Mouse (Mus musculus): ENCODE data around the gene Syt2. TPM values are rescaled to one million over a fixed set of nuclear protein-coding genes. Genes with fewer than 3 reads are reported as not detected.

Gene Syt2
- polyA plus RNA-seq, 1 experiment: 0.01 TPM

DNA sequence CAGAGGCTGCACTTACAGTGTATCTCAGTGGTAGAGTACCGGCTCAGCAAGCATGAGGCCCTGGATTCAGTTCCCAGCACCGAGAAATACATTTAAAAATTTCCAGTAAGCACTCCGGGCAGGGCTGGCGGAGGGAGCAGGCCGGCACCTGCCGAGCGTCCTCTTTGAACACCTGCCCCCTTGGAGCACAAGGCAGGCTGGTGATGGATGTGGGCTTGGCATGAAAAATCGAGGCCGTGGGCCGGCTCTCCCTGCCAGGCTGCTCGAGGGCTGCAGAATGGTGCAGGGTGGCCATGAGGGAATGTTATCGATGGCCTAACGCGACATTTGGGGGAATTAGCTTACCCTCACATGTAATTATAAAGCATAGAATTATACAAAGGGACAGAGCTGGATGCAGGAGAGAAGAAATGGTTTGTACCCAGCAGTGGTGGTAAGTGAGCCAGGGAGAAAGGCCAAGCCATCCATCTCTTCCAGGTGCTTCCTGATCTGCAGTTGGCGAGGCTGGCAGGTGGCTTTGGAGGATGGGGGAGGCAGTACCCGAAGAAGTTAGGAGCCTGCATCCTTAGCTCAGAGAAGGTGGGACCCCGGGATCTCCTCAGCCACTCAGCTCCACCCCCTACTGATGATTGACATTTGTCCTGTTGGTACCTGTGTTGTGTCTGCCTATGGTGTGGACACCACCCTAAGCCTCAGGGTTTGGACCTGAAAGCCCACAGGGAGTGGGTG lies 51.2 kb downstream of the Syt2 start:
- Histone ChIP-seq H3K4me3 (replicated peaks) (no peak overlapping the region), H3K27me3 (ENCODE audit: control insufficient read depth) (no peaks in the 10 kb centered on the region), H3K9me3 (ENCODE audit: control insufficient read depth, low read length) (no peaks in the 10 kb centered on the region), H3K36me3 (ENCODE audit: control insufficient read depth) (no peaks in the 10 kb centered on the region), H3K4me1 (ENCODE audit: control insufficient read depth) (no peaks in the 10 kb centered on the region)
- TF ChIP-seq GATA1 (IDR thresholded peaks at IDR 0.05; ENCODE audit: low read length) (no peak), TAL1 (IDR thresholded peaks at IDR 0.05; ENCODE audit: low read length) (no peak)

DNA sequence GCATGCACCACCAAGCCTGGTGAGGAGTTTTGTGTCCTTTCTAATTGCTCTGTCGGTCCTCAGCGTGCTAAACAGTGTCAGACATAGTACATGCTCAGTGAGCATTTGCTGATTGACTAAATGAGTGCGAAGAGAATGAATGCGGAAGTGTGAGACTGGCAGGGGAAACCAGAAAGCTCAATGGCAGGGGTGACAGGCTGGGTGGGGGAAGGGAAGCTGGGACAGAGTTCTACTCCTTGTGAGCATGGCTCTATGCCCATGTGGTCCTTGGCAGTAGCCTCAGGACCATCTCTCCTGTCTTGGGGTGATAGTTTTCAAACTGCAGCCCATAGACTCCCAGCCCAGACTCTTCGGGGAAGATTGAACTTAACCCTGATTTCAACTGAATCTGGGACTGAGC lies 52.0 kb downstream of the Syt2 start:
- no peaks in the 10 kb centered on the region for H3K4me1 ChIP-seq (ENCODE audit: control insufficient read depth)

DNA sequence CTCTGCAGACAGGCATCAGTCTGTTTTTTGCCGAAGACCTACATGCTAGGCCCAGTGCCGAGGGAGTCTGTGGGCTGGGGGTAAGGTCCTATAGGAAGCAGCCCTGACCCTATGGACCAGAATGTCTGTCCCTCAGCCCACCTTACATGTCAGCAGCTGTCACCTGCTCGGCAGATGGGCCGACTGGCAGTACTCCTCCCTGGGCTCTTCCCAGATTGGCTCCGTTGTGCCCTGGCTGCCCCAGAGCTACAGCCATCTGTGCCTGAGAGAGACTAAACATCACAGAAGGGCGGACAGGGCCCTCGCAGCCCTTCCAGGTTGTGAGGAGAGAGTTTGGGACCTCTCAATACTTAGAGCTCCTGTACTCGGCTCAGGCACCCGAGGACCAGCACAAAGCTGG lies 52.9 kb downstream of the Syt2 start:
- H3K36me3 ChIP-seq (ENCODE audit: control insufficient read depth): no peaks in the 10 kb centered on the region
- H3K4me3 ChIP-seq (replicated peaks): no peak overlapping the region
- TF ChIP-seq TAL1 (IDR thresholded peaks at IDR 0.05; ENCODE audit: low read length) (no peak), GATA1 (IDR thresholded peaks at IDR 0.05; ENCODE audit: low read length) (no peak)
- H3K27me3 ChIP-seq (ENCODE audit: control insufficient read depth): no peaks in the 10 kb centered on the region
- no peaks in the 10 kb centered on the region for H3K9me3 ChIP-seq (ENCODE audit: control insufficient read depth, low read length)
- no peaks in the 10 kb centered on the region for H3K4me1 ChIP-seq (ENCODE audit: control insufficient read depth)

More for the DNA sequence above, 52.0 kb downstream of the Syt2 start:
- no peaks in the 10 kb centered on the region for H3K27me3 ChIP-seq (ENCODE audit: control insufficient read depth)
- H3K4me3 ChIP-seq (replicated peaks): no peak overlapping the region
- no peaks in the 10 kb centered on the region for H3K36me3 ChIP-seq (ENCODE audit: control insufficient read depth)
- no peaks in the 10 kb centered on the region for H3K9me3 ChIP-seq (ENCODE audit: control insufficient read depth, low read length)
- TF ChIP-seq TAL1 (IDR thresholded peaks at IDR 0.05; ENCODE audit: low read length): no peak
- no peak for TF ChIP-seq GATA1 (IDR thresholded peaks at IDR 0.05; ENCODE audit: low read length)

DNA sequence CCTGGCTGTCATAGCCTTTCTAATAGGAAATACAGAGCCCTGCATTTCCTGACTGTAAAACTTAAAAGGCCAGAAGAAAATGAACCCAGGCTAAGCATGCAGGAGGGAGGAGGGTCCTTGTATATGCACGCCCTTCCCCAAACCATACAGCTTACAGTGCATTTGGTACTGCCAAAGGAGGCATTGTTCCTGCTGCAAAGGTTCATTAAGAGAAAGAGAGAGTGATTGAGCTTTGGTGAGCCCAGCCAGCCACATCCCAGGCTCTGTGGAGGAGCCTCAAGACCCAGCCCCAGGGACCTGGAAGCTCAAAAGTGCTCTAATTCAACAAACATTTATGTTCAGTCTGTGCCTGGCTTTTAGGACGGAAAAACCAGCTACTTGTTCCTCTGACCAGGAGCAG lies 53.7 kb downstream of the Syt2 start:
- no peaks in the 10 kb centered on the region for H3K36me3 ChIP-seq (ENCODE audit: control insufficient read depth)
- H3K4me3 ChIP-seq (replicated peaks): no peak overlapping the region
- peaks cover 5% of the 10 kb centered on the region for H3K4me1 ChIP-seq (ENCODE audit: control insufficient read depth)
- no peaks in the 10 kb centered on the region for H3K9me3 ChIP-seq (ENCODE audit: control insufficient read depth, low read length)
- H3K27me3 ChIP-seq (ENCODE audit: control insufficient read depth): 0 out of 2 replicates have a peak, but pooled peaks cover 4% of the 10 kb centered on the region
- TF ChIP-seq TAL1 (IDR thresholded peaks at IDR 0.05; ENCODE audit: low read length) (no peak), GATA1 (IDR thresholded peaks at IDR 0.05; ENCODE audit: low read length) (no peak)

DNA sequence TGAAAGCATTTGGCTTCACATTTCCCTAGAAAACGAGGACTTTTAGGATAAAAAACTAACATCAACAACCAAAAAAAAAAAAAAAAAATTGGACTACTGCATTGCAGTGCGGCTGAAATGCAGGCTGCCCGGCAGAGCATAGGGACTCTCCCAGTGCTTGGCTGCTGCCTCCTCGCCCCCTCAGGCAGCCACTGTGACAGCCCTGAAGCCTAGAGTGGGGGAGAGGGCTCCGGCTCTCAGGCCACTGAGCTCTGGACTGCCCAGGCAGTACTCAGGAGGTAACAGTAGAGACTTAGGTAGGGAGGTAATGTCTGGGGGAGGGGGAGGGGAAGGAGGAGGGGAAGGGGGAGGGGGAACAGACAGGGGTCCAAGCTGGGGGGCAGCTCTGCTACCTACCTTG lies 54.2 kb downstream of the Syt2 start:
- Histone ChIP-seq H3K4me1 (ENCODE audit: control insufficient read depth) (peaks cover 5% of the 10 kb centered on the region), H3K27me3 (ENCODE audit: control insufficient read depth) (0 out of 2 replicates have a peak, but pooled peaks cover 4% of the 10 kb centered on the region), H3K36me3 (ENCODE audit: control insufficient read depth) (no peaks in the 10 kb centered on the region), H3K9me3 (ENCODE audit: control insufficient read depth, low read length) (no peaks in the 10 kb centered on the region), H3K4me3 (replicated peaks) (no peak overlapping the region)
- TF ChIP-seq TAL1 (IDR thresholded peaks at IDR 0.05; ENCODE audit: low read length) (no peak), GATA1 (IDR thresholded peaks at IDR 0.05; ENCODE audit: low read length) (no peak)

DNA sequence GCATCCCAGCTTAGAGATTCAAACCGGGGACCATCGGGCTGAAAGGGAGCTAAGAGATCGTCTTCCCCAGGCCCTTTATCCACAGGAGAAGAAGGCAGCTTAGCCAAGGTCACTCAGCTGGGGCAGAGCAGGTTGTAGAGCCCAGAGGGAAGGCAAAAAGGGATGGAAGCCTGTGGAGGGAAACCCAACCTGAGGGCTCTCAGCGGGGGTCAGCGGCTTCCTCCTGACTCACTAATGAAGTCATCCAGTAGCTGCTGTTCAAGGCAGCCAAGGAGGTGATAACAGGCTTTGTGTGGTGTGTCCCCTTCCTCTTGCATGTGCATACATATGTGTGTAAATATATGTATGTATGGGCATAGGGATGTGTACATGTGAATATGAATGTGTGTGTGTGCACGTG lies 54.7 kb downstream of the Syt2 start:
- H3K9me3 ChIP-seq (ENCODE audit: control insufficient read depth, low read length): no peaks in the 10 kb centered on the region
- H3K36me3 ChIP-seq (ENCODE audit: control insufficient read depth): no peaks in the 10 kb centered on the region
- H3K4me1 ChIP-seq (ENCODE audit: control insufficient read depth): peaks cover 5% of the 10 kb centered on the region
- H3K27me3 ChIP-seq (ENCODE audit: control insufficient read depth): peaks cover 5% of the 10 kb centered on the region; the same call in 1 of the 2 replicates
- H3K4me3 ChIP-seq (replicated peaks): no peak overlapping the region
- TF ChIP-seq GATA1 (IDR thresholded peaks at IDR 0.05; ENCODE audit: low read length) (no peak), TAL1 (IDR thresholded peaks at IDR 0.05; ENCODE audit: low read length) (no peak)

DNA sequence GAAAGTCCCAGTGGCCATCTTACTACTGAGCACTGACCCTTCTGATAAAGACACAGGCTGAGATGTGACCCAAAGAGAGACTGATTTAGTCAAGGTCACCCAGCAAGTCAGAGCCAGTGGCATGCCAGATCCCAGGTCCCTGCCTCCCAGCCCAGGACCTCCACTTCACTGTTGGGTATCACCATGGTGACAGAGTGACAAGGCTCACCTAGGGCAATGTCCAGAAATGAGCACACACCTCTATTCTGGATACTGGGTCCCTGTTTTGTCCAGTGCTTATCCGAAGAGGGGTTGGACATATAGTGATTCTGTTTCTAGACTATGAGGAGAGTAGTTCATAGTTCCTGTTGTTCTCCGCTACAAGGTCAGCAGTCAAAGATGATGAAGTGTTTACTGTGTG lies 56.8 kb downstream of the Syt2 start:
- TF ChIP-seq TAL1 (IDR thresholded peaks at IDR 0.05; ENCODE audit: low read length): no peak
- no peak for TF ChIP-seq GATA1 (IDR thresholded peaks at IDR 0.05; ENCODE audit: low read length)
- Histone ChIP-seq H3K4me1 (ENCODE audit: control insufficient read depth) (peaks cover 5% of the 10 kb centered on the region), H3K27me3 (ENCODE audit: control insufficient read depth) (peaks cover 25% of the 10 kb centered on the region), H3K4me3 (replicated peaks) (no peak overlapping the region), H3K36me3 (ENCODE audit: control insufficient read depth) (no peaks in the 10 kb centered on the region), H3K9me3 (ENCODE audit: control insufficient read depth, low read length) (no peaks in the 10 kb centered on the region)

DNA sequence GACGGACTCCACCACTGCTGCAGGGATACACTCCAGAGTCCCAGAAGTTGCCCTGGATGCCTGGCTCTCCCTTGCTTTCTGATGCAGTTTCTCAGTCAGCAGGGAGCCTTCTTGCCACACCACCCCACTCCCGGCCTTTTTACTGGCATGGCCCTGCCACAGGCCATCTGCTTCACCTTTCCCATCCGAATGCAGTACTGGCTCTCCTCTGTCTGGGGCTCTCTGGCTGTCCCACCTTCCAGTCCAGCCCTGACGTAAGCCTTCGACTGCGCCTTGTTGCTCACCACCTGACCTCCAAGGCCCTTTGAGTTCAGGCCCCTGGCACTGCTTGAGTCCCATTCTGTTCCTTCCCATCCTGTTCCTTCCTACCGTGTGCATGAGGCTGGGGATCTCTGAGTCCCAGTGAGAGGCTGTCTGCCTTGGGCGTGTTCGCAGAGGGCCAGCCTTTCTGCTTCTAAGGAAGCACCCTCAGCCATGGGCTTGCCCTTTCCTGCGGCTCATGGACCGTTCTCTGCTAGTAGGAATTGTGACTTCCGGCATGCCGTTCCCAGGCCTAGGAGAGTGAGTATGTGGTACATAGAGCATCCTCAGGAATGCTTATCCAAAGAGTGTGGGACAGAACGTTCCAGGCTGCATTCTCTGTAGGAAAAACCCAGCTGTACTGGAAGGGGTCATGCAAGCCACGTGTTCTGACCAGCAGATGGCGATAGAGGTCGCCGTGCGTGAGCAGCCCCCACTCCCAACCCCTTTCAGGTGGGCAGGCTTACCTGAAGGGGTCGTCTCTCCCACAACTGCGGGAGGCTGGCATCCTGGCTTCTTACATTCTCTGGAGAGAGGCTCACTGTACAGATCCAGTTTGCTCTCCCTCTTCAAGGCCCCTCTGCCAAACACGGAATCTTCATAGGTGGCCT lies 58.2 kb downstream of the Syt2 start:
- Histone ChIP-seq H3K36me3 (ENCODE audit: control insufficient read depth) (no peaks in the 10 kb centered on the region), H3K4me3 (replicated peaks) (no peak overlapping the region), H3K27me3 (ENCODE audit: control insufficient read depth) (peaks cover 40% of the 10 kb centered on the region), H3K9me3 (ENCODE audit: control insufficient read depth, low read length) (no peaks in the 10 kb centered on the region), H3K4me1 (ENCODE audit: control insufficient read depth) (peaks cover 5% of the 10 kb centered on the region)
- no peak for TF ChIP-seq TAL1 (IDR thresholded peaks at IDR 0.05; ENCODE audit: low read length)
- TF ChIP-seq GATA1 (IDR thresholded peaks at IDR 0.05; ENCODE audit: low read length): no peak

DNA sequence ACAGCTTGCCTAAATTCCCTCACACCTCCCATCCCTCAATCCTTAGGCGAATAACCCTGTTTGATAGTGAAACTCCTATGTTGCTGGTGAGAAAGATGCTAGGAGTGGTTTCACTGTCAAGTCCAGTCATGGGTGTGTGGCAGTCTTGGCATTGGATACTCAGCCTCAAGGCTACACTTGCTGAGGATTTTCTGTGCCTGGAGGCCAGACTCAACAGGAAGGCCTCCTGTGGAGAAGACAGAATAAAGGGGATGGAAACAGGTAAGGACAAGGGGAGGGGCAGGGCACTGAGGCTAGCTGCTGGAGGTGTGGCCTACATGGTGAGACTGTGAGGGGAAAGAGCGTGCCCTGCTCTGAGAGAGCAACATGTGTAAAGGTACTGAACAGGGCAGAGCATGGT lies 60.1 kb downstream of the Syt2 start:
- H3K4me3 ChIP-seq (replicated peaks): no peak overlapping the region
- H3K9me3 ChIP-seq (ENCODE audit: control insufficient read depth, low read length): no peaks in the 10 kb centered on the region
- no peaks in the 10 kb centered on the region for H3K36me3 ChIP-seq (ENCODE audit: control insufficient read depth)
- H3K4me1 ChIP-seq (ENCODE audit: control insufficient read depth): peaks cover 5% of the 10 kb centered on the region
- TF ChIP-seq TAL1 (IDR thresholded peaks at IDR 0.05; ENCODE audit: low read length): no peak
- TF ChIP-seq GATA1 (IDR thresholded peaks at IDR 0.05; ENCODE audit: low read length): no peak
- H3K27me3 ChIP-seq (ENCODE audit: control insufficient read depth): peaks cover 57% of the 10 kb centered on the region

Data from erythroblast, embryonic 14.5 days (primary cell).